Mouse (Mus musculus) myocyte (in vitro differentiated cells): ENCODE measurements around the gene Sergef. TPM values are rescaled to one million over a fixed set of nuclear protein-coding genes. Genes with fewer than 3 reads are reported as not detected.

ENCODE experiments used
- H3K27me3 ChIP-seq: one replicate; pipeline ENCODE4 v1.6.1; 2011; ENCODE audit not compliant: control insufficient read depth, insufficient read depth, insufficient read length
- H3K36me3 ChIP-seq: one replicate; pipeline ENCODE4 v1.6.1; 2011; ENCODE audit not compliant: control insufficient read depth, insufficient read depth
- H3K4me2 ChIP-seq: one replicate; pipeline ENCODE4 v1.6.1; 2011; ENCODE audit warnings: low read depth, control low read depth
- H3K4me3 ChIP-seq: one replicate; pipeline ENCODE4 v1.5.1; 2011; ENCODE audit warnings: mild to moderate bottlenecking, control low read depth, moderate library complexity
- H3K79me2 ChIP-seq: one replicate; pipeline ENCODE4 v1.6.1; 2011; ENCODE audit not compliant: control insufficient read depth, insufficient read depth
- H3ac ChIP-seq: one replicate; pipeline ENCODE4 v1.6.1; 2011; ENCODE audit not compliant: control insufficient read depth, insufficient read length
- CEBPB ChIP-seq: IDR thresholded peaks from 2 replicates; pipeline ENCODE4 v1.6.1; 2011; ENCODE audit warnings: mild to moderate bottlenecking, moderate library complexity; ENCODE audit not compliant: poor library complexity, insufficient read depth, severe bottlenecking
- E2F4 ChIP-seq: IDR thresholded peaks from one replicate; pipeline ENCODE4 v1.6.1; 2011; ENCODE audit warnings: mild to moderate bottlenecking, control low read depth, moderate library complexity; ENCODE audit not compliant: insufficient read depth
- MAX ChIP-seq: IDR thresholded peaks from one replicate; pipeline ENCODE4 v1.6.1; 2011; ENCODE audit warnings: low read depth, mild to moderate bottlenecking, control low read depth
- MYOD1 ChIP-seq, 3 experiments: IDR thresholded peaks; one replicate each; pipeline ENCODE4 v1.6.1; 2011; ENCODE audit warnings: control low read depth in 2 of 3, low read depth in 2 of 3, mild to moderate bottlenecking in 2 of 3, moderate library complexity in 1 of 3; ENCODE audit not compliant: insufficient read length in 2 of 3, control insufficient read depth in 1 of 3
- MYOG ChIP-seq, 3 experiments: IDR thresholded peaks; one replicate each; pipeline ENCODE4 v1.6.1; 2011; ENCODE audit warnings: control low read depth in 2 of 3, low read depth in 2 of 3, mild to moderate bottlenecking in 2 of 3; ENCODE audit not compliant: insufficient read length in 2 of 3, control insufficient read depth in 1 of 3, insufficient read depth in 1 of 3
- POLR2A ChIP-seq: IDR thresholded peaks from one replicate; pipeline ENCODE4 v1.6.1; 2011; ENCODE audit warnings: low read depth, mild to moderate bottlenecking, control low read depth, moderate library complexity; ENCODE audit not compliant: insufficient read length
- POLR2AphosphoS2 ChIP-seq: IDR thresholded peaks from one replicate; pipeline ENCODE4 v1.6.1; 2011; ENCODE audit warnings: low read depth, control low read depth; ENCODE audit not compliant: insufficient read length
- REST ChIP-seq: IDR thresholded peaks from one replicate; pipeline ENCODE4 v1.6.1; 2011; ENCODE audit warnings: mild to moderate bottlenecking, control low read depth, moderate library complexity; ENCODE audit not compliant: insufficient read depth, insufficient read length
- SRF ChIP-seq: IDR thresholded peaks from one replicate; pipeline ENCODE4 v1.6.1; 2011; ENCODE audit warnings: low read depth; ENCODE audit not compliant: control insufficient read depth, insufficient read length
- TCF12 ChIP-seq: IDR thresholded peaks from one replicate; pipeline ENCODE4 v1.6.1; 2011; ENCODE audit warnings: mild to moderate bottlenecking, control low read depth; ENCODE audit not compliant: poor library complexity, insufficient read depth, severe bottlenecking
- TCF3 ChIP-seq: IDR thresholded peaks from one replicate; pipeline ENCODE4 v1.6.1; 2011; ENCODE audit warnings: low read depth, control low read depth; ENCODE audit not compliant: insufficient read length
- USF1 ChIP-seq: IDR thresholded peaks from one replicate; pipeline ENCODE4 v1.6.1; 2011; ENCODE audit warnings: low read depth, mild to moderate bottlenecking, control low read depth, moderate library complexity
- polyA plus RNA-seq: library from polyadenylated mRNA; unstranded; fragments of >200 nt; fragmentation: generic; extraction: Trizol; gene quantifications from one replicate; pipeline ENCODE4 v1.2.1, GENCODE M21; 2012; ENCODE audit warnings: missing spikeins

Sergef gene
- polyA plus RNA-seq, 1 experiment: 13.9 TPM

DNA sequence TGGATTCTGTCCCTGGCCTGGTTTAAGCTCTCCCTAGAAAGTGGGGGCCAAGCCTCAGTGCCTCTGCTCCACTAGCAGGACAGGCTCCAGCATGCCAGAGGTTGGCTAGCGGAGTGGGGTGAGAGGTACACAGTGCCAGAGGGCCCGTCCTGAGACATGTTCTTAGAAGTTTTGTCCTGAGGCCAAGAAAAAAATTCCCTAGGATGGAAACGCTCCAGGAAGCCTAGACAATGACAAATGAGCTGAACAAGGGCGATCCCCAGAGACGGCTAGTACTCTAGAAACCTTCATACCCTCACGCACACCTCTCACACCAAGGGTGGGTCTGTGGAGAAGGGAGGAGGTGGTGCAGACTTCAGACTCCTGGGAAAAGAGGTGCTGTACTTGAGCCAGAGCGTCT, 85.6 kb downstream of the Sergef start:
- Histone ChIP-seq H3K4me2 (no peak overlapping the region), H3K79me2 (no peaks in the 10 kb centered on the region), H3K4me3 (no peak overlapping the region), H3ac (no peak overlapping the region), H3K27me3 (no peaks in the 10 kb centered on the region), H3K36me3 (no peaks in the 10 kb centered on the region)
- TF ChIP-seq MAX (no peak), REST (no peak), TCF3 (no peak), USF1 (no peak), E2F4 (no peak), POLR2A (no peak), MYOD1 (IDR thresholded peaks at IDR 0.05; ENCODE audit: control insufficient read depth in 1 of 3, insufficient read length in 2 of 3, low read depth in 2 of 3) (no peak), SRF (no peak), POLR2AphosphoS2 (no peak)

- H3K4me3 ChIP-seq: no peak overlapping the region
- H3K4me2 ChIP-seq: no peak overlapping the region
- H3ac ChIP-seq: no peak overlapping the region
- H3K27me3 ChIP-seq: no peaks in the 10 kb centered on the region
- no peaks in the 10 kb centered on the region for H3K36me3 ChIP-seq
- H3K79me2 ChIP-seq: no peaks in the 10 kb centered on the region
- TF ChIP-seq REST: no peak
- no peak for TF ChIP-seq MAX
- no peak for TF ChIP-seq CEBPB
- TF ChIP-seq TCF3: no peak
- no peak for TF ChIP-seq USF1
- TF ChIP-seq TCF12: no peak
- no peak for TF ChIP-seq POLR2AphosphoS2
- no peak for TF ChIP-seq MYOG (IDR thresholded peaks at IDR 0.05; ENCODE audit: control insufficient read depth in 1 of 3, insufficient read depth in 1 of 3, insufficient read length in 2 of 3, low read depth in 2 of 3)
- no peak for TF ChIP-seq POLR2A
- no peak for TF ChIP-seq SRF
- TF ChIP-seq E2F4: no peak
- no peak for TF ChIP-seq MYOD1 (IDR thresholded peaks at IDR 0.05; ENCODE audit: control insufficient read depth in 1 of 3, insufficient read length in 2 of 3, low read depth in 2 of 3)
These were observed 87.5 kb downstream of the Sergef start for GRCm38 (mm10) chr7:46551935-46552752.

DNA sequence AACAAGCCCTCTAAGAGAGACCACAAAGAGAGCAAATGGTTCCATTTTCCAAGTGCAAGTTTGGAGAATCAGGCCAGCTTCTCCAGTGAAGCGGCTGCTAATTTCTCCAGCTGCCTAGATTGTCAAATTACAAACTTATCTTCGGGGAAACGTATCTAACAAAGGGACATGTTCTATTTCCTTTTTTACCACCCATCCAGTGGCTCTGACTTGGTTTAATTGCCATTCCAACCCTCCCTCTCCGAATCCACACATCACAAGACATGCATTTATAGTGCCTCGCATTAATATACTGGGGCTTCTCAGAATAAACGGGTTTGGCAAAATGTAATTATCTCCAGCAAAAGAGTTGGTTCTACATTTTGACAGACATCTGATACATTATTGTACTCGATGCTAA, 88.4 kb downstream of the Sergef start:
- TF ChIP-seq USF1 (no peak), SRF (no peak), MYOG (IDR thresholded peaks at IDR 0.05; ENCODE audit: control insufficient read depth in 1 of 3, insufficient read depth in 1 of 3, insufficient read length in 2 of 3, low read depth in 2 of 3) (no peak), TCF3 (no peak), MAX (no peak), POLR2AphosphoS2 (no peak), MYOD1 (IDR thresholded peaks at IDR 0.05; ENCODE audit: control insufficient read depth in 1 of 3, insufficient read length in 2 of 3, low read depth in 2 of 3) (no peak), POLR2A (no peak), E2F4 (no peak), CEBPB (no peak), REST (no peak), TCF12 (no peak)
- H3K4me2 ChIP-seq: no peak overlapping the region
- no peak overlapping the region for H3K4me3 ChIP-seq
- no peaks in the 10 kb centered on the region for H3K79me2 ChIP-seq
- H3K36me3 ChIP-seq: no peaks in the 10 kb centered on the region
- H3K27me3 ChIP-seq: no peaks in the 10 kb centered on the region
- H3ac ChIP-seq: no peak overlapping the region

- H3K27me3 ChIP-seq: no peaks in the 10 kb centered on the region
- H3ac ChIP-seq: no peak overlapping the region
- no peak overlapping the region for H3K4me2 ChIP-seq
- H3K4me3 ChIP-seq: no peak overlapping the region
- no peaks in the 10 kb centered on the region for H3K36me3 ChIP-seq
- no peak for TF ChIP-seq SRF
- H3K79me2 ChIP-seq: no peaks in the 10 kb centered on the region
These were observed 91.5 kb downstream of the Sergef start for GRCm38 (mm10) chr7:46548124-46548523.

DNA sequence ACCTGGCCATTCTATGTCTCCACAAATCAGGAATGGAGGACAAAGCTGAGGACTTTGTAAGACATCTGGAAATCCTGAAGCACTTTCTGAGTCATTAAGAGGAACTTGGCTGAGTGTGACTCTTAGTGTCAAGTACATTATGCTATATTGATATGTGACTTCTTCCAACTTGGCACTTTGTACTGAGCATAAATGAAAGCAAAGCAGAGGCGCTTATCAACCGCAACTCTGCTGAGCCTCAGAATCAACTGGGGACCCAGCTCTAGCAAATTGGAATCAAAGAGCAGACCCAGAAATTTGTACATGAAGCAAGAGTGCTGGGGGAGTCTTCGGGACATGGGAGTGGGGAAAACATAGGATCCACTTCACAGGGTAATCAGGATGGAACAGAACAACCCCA, 92.0 kb downstream of the Sergef start:
- Histone ChIP-seq H3K27me3 (no peaks in the 10 kb centered on the region), H3K4me3 (no peak overlapping the region), H3ac (no peak overlapping the region), H3K4me2 (no peak overlapping the region), H3K36me3 (no peaks in the 10 kb centered on the region), H3K79me2 (no peaks in the 10 kb centered on the region)
- TF ChIP-seq TCF12 (no peak), MAX (no peak), USF1 (no peak), MYOG (IDR thresholded peaks at IDR 0.05; ENCODE audit: control insufficient read depth in 1 of 3, insufficient read depth in 1 of 3, insufficient read length in 2 of 3, low read depth in 2 of 3) (no peak), REST (no peak), POLR2AphosphoS2 (no peak), TCF3 (no peak), MYOD1 (IDR thresholded peaks at IDR 0.05; ENCODE audit: control insufficient read depth in 1 of 3, insufficient read length in 2 of 3, low read depth in 2 of 3) (no peak), E2F4 (no peak), POLR2A (no peak), SRF (no peak), CEBPB (no peak)
